Mouse (Mus musculus) layer of hippocampus, adult 11-12 months (tissue): ENCODE measurements around the gene Agpat3.

Experiments
- DNase-seq: peaks from one replicate; pipeline ENCODE4 v3.0.0; 2022; ENCODE audit warnings: low spot score

Agpat3 gene

GRCm38 (mm10) chr10:78324556-78325164 lies 27.6 kb downstream of the Agpat3 start:
- no peak for DNase-seq

- peak; percentile 62 for DNase-seq
Measured at GRCm38 (mm10) chr10:78323214-78323880, 28.9 kb downstream of the Agpat3 start.

- peak; percentile 45 for DNase-seq
Measured at GRCm38 (mm10) chr10:78322806-78323205, 29.5 kb downstream of the Agpat3 start.

DNA sequence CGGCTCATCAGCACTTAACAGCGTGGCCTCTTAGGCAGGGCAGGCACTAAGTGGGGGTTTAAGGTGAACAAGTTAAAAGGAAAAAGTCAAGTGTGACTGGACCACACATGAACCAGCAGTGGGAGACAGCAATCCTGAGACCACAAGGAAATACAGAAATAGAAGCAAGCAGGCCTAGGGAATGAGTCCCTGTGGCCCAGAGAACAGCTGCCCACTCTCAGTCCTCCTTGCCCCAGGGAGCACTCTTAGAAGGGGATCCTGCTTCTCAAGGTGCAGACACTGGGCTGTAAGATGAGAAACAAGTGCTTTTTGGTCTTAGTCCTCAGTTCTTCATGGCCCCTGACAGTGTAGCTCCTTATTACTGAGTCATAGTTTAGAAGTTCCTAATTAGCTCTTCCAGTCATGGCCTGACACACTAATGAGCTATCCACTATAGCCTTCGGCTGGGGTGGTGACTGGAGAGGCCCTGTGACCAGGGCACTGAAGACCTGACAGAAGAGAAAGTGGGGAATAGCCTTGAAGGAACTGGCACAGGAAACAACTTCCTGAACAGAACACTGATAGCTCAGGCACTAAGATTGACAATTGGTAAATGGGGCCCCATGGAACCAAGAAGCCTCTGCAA lies 31.0 kb downstream of the Agpat3 start:
- no peak for DNase-seq

- DNase-seq = no peak
Measured at GRCm38 (mm10) chr10:78320526-78320925, 31.8 kb downstream of the Agpat3 start.

DNA sequence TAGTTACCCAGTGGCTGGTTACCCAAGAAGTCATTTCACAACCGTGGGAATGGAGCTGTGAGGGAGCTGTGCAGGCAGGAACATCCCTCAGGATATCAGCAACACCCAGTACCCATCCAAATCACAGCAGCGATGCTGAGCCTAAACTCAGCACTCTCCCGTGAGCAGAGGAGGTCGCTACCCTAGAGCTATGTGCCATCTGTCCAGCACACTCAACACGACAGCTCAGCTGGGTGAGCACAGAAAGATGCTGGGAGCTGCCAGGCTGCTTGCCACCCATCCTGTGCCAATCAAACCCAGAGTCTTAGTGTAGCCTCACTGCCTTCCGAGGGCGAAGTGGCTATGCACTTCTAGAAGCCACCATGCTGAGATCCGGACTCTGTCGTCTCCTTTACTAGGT lies 32.3 kb downstream of the Agpat3 start:
- no peak for DNase-seq

DNA sequence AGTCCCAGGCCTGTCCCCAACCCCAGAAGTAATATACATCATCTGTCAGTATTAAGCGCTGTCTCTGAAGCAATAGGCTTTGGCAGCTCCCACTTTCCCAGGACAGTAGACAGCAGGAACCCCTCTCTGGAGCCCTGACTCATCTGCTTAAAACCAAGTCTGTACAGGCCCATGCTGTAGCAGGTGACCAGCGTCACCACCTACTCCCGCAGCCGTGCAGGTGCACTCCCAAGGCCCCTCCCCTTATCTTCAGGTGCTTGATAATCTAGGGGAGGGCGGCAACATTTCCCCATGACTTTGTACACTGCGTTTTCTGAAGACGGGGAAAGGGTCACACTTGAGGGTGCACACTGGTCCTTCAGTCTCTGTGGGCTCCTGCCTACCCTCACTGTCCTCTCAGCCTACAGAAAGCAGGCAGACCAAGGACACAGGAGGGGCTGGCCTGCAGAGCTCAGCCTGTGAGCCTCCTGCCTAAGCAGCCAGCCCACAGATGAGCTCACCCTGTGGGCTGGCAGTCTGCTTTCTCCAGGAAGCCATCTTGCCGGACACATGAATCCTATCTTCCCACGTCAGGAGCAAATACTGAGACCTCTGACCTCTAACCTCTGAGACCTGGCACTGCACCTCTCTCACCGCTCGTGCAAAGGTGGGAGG lies 34.9 kb downstream of the Agpat3 start:
- DNase-seq = no peak

GRCm38 (mm10) chr10:78316228-78317087 lies 35.8 kb downstream of the Agpat3 start:
- no peak for DNase-seq

DNA sequence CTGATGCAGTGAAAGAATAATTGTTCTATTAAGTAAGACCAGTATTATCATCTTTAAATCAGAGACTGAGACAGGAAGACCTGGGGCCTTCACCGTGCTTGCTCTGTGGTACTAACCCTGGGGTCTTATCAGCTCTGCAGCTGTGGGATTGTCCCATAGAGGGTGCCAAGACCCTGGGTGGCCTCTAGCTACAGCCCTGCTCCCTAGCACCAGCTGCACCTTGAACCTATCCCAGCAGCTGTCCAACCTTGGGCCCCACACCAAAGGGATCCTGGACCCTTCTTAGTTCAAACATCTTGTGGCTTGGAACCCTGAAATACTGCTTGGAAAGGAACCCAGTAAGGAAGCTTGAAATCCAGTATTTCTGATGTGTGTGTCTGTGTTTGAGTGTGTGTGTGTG lies 37.1 kb downstream of the Agpat3 start:
- no peak for DNase-seq

DNA sequence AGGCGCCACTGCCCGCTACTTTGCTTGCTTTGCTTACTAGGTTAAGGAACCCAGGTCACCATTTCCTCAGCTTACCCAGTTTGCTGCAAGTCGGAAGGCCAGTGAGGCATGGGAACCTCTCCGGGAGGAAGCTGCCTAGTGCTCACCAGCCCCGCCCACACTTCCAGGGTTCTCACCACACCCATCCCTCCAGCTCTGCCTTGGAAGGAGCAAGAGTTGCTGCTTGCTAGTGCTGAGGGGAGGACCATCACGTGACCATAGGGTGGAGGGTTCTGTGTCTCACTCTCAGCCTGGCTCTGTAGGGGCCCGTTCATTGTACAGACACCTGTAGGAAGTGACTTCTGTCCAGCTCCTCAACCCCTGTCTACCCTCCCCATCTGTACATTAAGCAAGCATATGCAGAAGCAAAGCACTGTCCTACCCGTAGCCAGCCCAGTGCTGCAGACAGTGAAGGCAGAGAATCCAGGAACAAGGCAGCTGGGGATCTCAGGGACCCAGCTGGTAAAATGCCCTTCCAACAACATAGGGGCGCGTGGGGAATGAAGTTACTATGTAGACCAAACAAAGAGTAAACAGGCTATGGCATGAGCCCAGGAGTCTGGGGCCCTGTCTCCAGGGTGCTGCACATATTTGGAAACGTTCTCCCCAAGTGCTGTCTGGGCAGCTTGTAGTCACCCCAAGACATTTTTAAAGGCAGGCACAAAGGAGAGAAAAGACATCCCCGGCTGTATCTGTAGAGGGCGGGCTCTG lies 40.2 kb downstream of the Agpat3 start:
- no peak for DNase-seq

- DNase-seq = no peak
Measured at GRCm38 (mm10) chr10:78310747-78311267, 41.5 kb downstream of the Agpat3 start.

GRCm38 (mm10) chr10:78308617-78309016 lies 43.7 kb downstream of the Agpat3 start:
- DNase-seq = no peak

DNA sequence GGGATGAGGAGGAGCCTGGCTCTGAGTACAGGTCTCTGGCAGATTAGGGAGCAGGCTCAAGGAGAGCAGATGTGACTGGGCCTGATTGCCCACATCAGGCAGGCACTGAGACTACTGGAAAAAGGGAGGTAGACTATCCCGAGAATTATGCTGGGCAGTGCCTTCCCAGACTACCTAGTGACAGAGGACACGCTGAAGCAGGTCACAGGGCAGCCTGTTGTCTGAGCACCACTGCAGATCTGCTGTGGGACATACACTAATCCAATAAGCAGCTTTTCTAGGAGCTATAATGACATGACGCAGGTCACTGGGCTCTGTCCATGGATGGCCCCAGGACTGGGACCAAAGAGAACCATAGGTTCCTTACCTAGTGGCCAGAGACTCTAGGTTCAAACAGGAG lies 44.9 kb downstream of the Agpat3 start:
- no peak for DNase-seq

GRCm38 (mm10) chr10:78306027-78306426 lies 46.3 kb downstream of the Agpat3 start:
- no peak for DNase-seq

- no peak for DNase-seq
Measured at GRCm38 (mm10) chr10:78304996-78305395, 47.3 kb downstream of the Agpat3 start.

DNA sequence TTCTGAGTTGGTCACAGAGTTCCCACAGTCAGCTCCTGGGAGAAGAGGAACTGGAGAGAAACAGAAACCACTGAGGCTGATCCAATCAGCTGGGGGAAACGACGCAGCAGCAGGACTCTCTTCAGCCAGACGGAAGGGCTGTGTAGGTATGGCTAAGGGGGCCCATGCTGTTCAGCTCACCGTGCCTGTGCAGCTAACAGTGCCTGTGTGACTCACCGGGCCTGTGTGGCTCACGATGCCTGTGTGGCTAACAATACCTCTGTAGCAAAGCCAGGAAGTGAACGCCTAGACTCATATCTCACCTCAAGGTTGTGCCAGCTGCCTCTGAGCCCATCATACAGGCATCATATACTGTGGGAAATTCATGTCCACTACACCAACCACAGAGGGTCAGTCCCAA lies 48.6 kb downstream of the Agpat3 start:
- DNase-seq = no peak

GRCm38 (mm10) chr10:78300061-78300460 lies 52.2 kb downstream of the Agpat3 start:
- DNase-seq = no peak

- DNase-seq = no peak
Measured at GRCm38 (mm10) chr10:78298651-78299644, 53.3 kb downstream of the Agpat3 start.

- DNase-seq = peak; percentile 68
Measured at GRCm38 (mm10) chr10:78297576-78298484, 54.5 kb downstream of the Agpat3 start.
